10 mouse cellular contexts compared by ENCODE assay signal in the genomic region with DNA sequence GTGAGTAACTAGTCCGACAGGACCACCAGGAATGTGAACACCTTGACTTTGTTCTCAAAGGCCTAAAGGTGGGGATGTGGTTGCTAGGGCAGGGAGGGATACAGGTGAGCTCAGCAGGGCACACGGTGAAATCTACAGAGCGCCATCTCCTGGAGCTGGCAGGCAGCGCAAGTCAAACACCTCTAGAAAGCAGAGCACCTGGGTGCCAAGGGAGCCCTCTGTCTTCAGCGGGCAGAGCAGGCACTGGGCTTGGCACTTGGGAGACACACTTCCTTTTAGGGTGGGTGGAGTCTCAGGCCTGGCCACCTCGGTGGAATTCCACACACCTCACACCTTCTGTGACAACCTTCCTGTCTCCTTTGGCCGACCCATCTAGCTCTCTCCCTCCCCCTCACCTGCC.
A peak's percentile ranks its signal among the peaks of the same experiment; 100 is the strongest.
DNase-seq lines count a peak whose midpoint lies in the region; ATAC-seq and TF ChIP-seq lines count a peak whose summit lies in the region.
"Had no signal": no experiment of that assay in that cellular context is flagged by ENCODE, and none has a peak within 500 bp of the region (broad histone marks: within the 10 kb centered on the region; RNA-seq: fewer than 3 reads in every experiment).

No protein-coding gene starts in this region.

- H3K4me2 ChIP-seq in forebrain, embryonic 11.5 days (ENCODE audit: low read depth, low read length, severe bottlenecking): no peak overlapping the region
- H3K4me2 ChIP-seq: embryonic facial prominence, embryonic 13.5 days had no signal

- peak; percentile 38 for DNase-seq in CD4-positive, CD25-positive, alpha-beta regulatory T cell, adult 2 months (ENCODE audit: low read depth, low spot score)
- no peak for DNase-seq in left cerebral cortex, adult 2 months (ENCODE audit: extremely low spot score in 1 of 2, low spot score in 2 of 2)
- no peak for DNase-seq in left cerebral cortex, postnatal 10 days (ENCODE audit: extremely low spot score in 1 of 2, low spot score in 2 of 2)
- DNase-seq in kidney, adult 9 months: peak; percentile 53
- DNase-seq in right cerebral cortex, postnatal 25 days: no peak
- DNase-seq in forebrain, embryonic 11.5 days (ENCODE audit: low spot score): no peak

- H3K4me3 ChIP-seq in left cerebral cortex, adult 2 months: no peak overlapping the region
- no peak overlapping the region for H3K4me3 ChIP-seq in small intestine, adult 2 months (ENCODE audit: low read depth, low read length)
- H3K4me3 ChIP-seq in forebrain, embryonic 11.5 days (ENCODE audit: low read depth, low read length): no peak overlapping the region
- H3K4me3 ChIP-seq: embryonic facial prominence, embryonic 13.5 days; megakaryocyte, embryonic 14.5 days had no signal

- no peak for TF ChIP-seq POLR2A in small intestine, adult 2 months (IDR thresholded peaks at IDR 0.05; ENCODE audit: low read depth, low read length)

- H3K9ac ChIP-seq in forebrain, embryonic 11.5 days (ENCODE audit: low read length): no peak overlapping the region
- H3K9ac ChIP-seq: embryonic facial prominence, embryonic 13.5 days had no signal

- peaks cover 27% of the 10 kb centered on the region; the same call in 1 of the 2 replicates for H3K4me1 ChIP-seq in small intestine, adult 2 months (ENCODE audit: control insufficient read depth, insufficient read depth, insufficient read length, low read length)
- peaks cover 2% of the 10 kb centered on the region; the same call in 1 of the 2 replicates for H3K4me1 ChIP-seq in forebrain, embryonic 11.5 days (replicated peaks; ENCODE audit: control insufficient read depth, insufficient read depth, low read length)
- H3K4me1 ChIP-seq: megakaryocyte, embryonic 14.5 days had no signal

- peak; percentile 53 for TF ChIP-seq CTCF in left cerebral cortex, adult 2 months (IDR thresholded peaks at IDR 0.05)
- peak; percentile 79 for TF ChIP-seq CTCF in small intestine, adult 2 months (IDR thresholded peaks at IDR 0.05; ENCODE audit: extremely low read depth, insufficient read length, insufficient replicate concordance, low read depth, low read length)

- whole genome bisulfite sequencing in small intestine, adult 2 months: 25% methylated on average over 7 of the region's 7 CpGs
- WGBS in forebrain, embryonic 11.5 days: 47% methylated on average over 7 of the region's 7 CpGs

- H3K36me3 ChIP-seq in small intestine, adult 2 months (ENCODE audit: control insufficient read depth, insufficient read depth, low read length): no peaks in the 10 kb centered on the region
- no peaks in the 10 kb centered on the region for H3K36me3 ChIP-seq in forebrain, embryonic 11.5 days (ENCODE audit: control insufficient read depth, insufficient read depth, low read length)
- H3K36me3 ChIP-seq: embryonic facial prominence, embryonic 13.5 days had no signal

- no peak overlapping the region for H3K27ac ChIP-seq in left cerebral cortex, adult 2 months
- H3K27ac ChIP-seq in small intestine, adult 2 months (ENCODE audit: insufficient read depth, low read depth, low read length): no peak overlapping the region
- no peak overlapping the region for H3K27ac ChIP-seq in forebrain, embryonic 11.5 days (ENCODE audit: low read depth, low read length)
- H3K27ac ChIP-seq: embryonic facial prominence, embryonic 13.5 days had no signal

- no peaks in the 10 kb centered on the region for H3K9me3 ChIP-seq in forebrain, embryonic 11.5 days (ENCODE audit: control insufficient read depth, low read length)
- H3K9me3 ChIP-seq: embryonic facial prominence, embryonic 13.5 days; megakaryocyte, embryonic 14.5 days had no signal

- ATAC-seq in CD4-positive, CD25-positive, alpha-beta regulatory T cell, adult 4 months: no peak
- ATAC-seq in forebrain, embryonic 11.5 days (replicated peaks; ENCODE audit: low FRiP score): no peak

- intact Hi-C loops in left cerebral cortex, adult 2 months (cut with DNase I): no loop called here
- intact Hi-C loops in left cerebral cortex, postnatal 10 days (cut with DNase I): no loop called here

- no peaks in the 10 kb centered on the region for H3K27me3 ChIP-seq in small intestine, adult 2 months (ENCODE audit: control insufficient read depth, insufficient read depth, low read length)
- no peaks in the 10 kb centered on the region for H3K27me3 ChIP-seq in forebrain, embryonic 11.5 days (ENCODE audit: control insufficient read depth, insufficient read depth, low read length)
- H3K27me3 ChIP-seq: embryonic facial prominence, embryonic 13.5 days had no signal

Comparison
In these comparisons a context has a peak if more than half of its experiments do, and no peak if none do; other contexts are left out.
1. DNase-seq: peak in CD4-positive, CD25-positive, alpha-beta regulatory T cell, adult 2 months (single experiment) and kidney, adult 9 months (single experiment); none in left cerebral cortex, adult 2 months (0 of 2), left cerebral cortex, postnatal 10 days (0 of 2), right cerebral cortex, postnatal 25 days (single experiment) and forebrain, embryonic 11.5 days (single experiment).